Mouse (Mus musculus): ENCODE results near the gene 1110008P14Rik.

DNA sequence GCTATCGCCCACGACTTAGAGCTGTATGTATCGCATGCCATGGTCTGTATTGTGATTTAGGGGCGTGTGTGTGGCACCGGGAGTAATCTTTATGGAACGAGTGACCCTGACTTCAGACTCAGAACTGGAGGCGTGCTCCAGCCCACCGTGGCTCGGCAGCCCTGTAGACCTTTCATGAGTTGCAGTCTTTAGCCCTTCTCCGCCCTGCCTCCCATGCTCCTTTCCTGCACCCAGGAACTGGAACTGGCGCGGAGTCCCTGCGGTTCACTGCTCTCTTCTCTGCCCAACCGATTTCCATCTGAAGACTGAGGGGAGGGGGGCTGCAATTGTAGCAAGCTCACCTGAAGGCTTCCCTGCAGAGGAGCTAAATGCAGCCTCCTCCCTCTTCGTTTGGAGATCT lies 15.0 kb upstream of the 1110008P14Rik start:
- no peak for TF ChIP-seq CTCF (IDR thresholded peaks at IDR 0.05; ENCODE audit: control insufficient read depth, insufficient read depth, insufficient replicate concordance, low read depth, low read length)
- no peak for TF ChIP-seq POLR2A (IDR thresholded peaks at IDR 0.05; ENCODE audit: control insufficient read depth, low read depth, low read length)
